Mouse (Mus musculus) leukemia stem cell, adult 10-12 weeks (primary cell): ENCODE data around the gene Slc39a3. TPM values are rescaled to one million over a fixed set of nuclear protein-coding genes. Genes with fewer than 3 reads are reported as not detected.

Source experiments
- polyA plus RNA-seq: library from polyadenylated mRNA; stranded (reverse); fragments of >175 nt; gene quantifications from 2 replicates; pipeline ENCODE4 v1.2.3, GENCODE M21; 2012; ENCODE audit warnings: low replicate concordance

Slc39a3 gene
- polyA plus RNA-seq, result 13.0 and 21.1 TPM in 2 replicates

GRCm38 (mm10) chr10:81036988-81037580 lies at the start of gene Slc39a3:
Gene Slc39a3, minus strand, starts transcription at chr10:81037426.

GRCm38 (mm10) chr10:81069836-81070235 lies 32.6 kb upstream of the Slc39a3 start, which contains the start of gene Thop1:
Gene Thop1, plus strand, starts transcription at chr10:81070035.

GRCm38 (mm10) chr10:81059603-81060543 lies 22.6 kb upstream of the Slc39a3 start, which contains the start of gene Sgta:
Gene Sgta, minus strand, starts transcription at chr10:81060181.

GRCm38 (mm10) chr10:81025639-81026275 lies 11.5 kb downstream of the Slc39a3 start, which contains the start of gene Diras1:
Gene Diras1, minus strand, starts transcription at chr10:81025662.

GRCm38 (mm10) chr10:81014393-81015384 lies 22.5 kb downstream of the Slc39a3 start, which contains the start of gene Gng7:
Gene Gng7, minus strand, starts transcription at chr10:81014945.

Other genes starting within 250 kb of the Slc39a3 start
- gene Sf3a2, start 239.2 kb downstream of the Slc39a3 start, polyA plus RNA-seq, result 1,203 and 1,963 TPM in 2 replicates
- 158 and 168 TPM in 2 replicates for gene Plekhj1, start 238.8 kb downstream of the Slc39a3 start, polyA plus RNA-seq
- 1.6 and 3.6 TPM in 2 replicates for gene Amh, start 232.2 kb downstream of the Slc39a3 start, polyA plus RNA-seq
- gene Jsrp1, start 223.9 kb downstream of the Slc39a3 start, polyA plus RNA-seq, result not detected in 2 replicates
- 1,955 and 2,032 TPM in 2 replicates for gene Oaz1, start 210.8 kb downstream of the Slc39a3 start, polyA plus RNA-seq
- gene Lingo3, start 193.4 kb downstream of the Slc39a3 start, polyA plus RNA-seq, result 0.27 and 0.65 TPM in 2 replicates
- 82.8 and 101 TPM in 2 replicates for gene Lsm7, start 182.2 kb downstream of the Slc39a3 start, polyA plus RNA-seq
- gene Sppl2b, start 182.2 kb downstream of the Slc39a3 start, polyA plus RNA-seq, result 289 and 463 TPM in 2 replicates
- gene Tmprss9, start 165.6 kb downstream of the Slc39a3 start, polyA plus RNA-seq, result 0.36 and 1.6 TPM in 2 replicates
- gene Timm13, start 136.5 kb downstream of the Slc39a3 start, polyA plus RNA-seq, result 135 and 264 TPM in 2 replicates
- gene Lmnb2, start 119.2 kb downstream of the Slc39a3 start, polyA plus RNA-seq, result 5.7 and 6.6 TPM in 2 replicates
- gene Gadd45b, start 107.4 kb downstream of the Slc39a3 start, polyA plus RNA-seq, result 5.7 and 9.6 TPM in 2 replicates
- gene Gng7, start 22.5 kb downstream of the Slc39a3 start, polyA plus RNA-seq, result 0.27 and 0.35 TPM in 2 replicates
- not detected in 2 replicates for gene Diras1, start 11.8 kb downstream of the Slc39a3 start, polyA plus RNA-seq
- 204 and 220 TPM in 2 replicates for gene Sgta, start 22.8 kb upstream of the Slc39a3 start, polyA plus RNA-seq
- gene Thop1, start 32.6 kb upstream of the Slc39a3 start, polyA plus RNA-seq, result 162 and 193 TPM in 2 replicates
- gene Creb3l3, start 61.4 kb upstream of the Slc39a3 start, polyA plus RNA-seq, result 0.35 TPM in 1 of 2 replicates, not detected in the other
- gene Map2k2, start 68.5 kb upstream of the Slc39a3 start, polyA plus RNA-seq, result 498 and 833 TPM in 2 replicates
- 295 and 321 TPM in 2 replicates for gene Zbtb7a, start 97.8 kb upstream of the Slc39a3 start, polyA plus RNA-seq
- gene Pias4, start 130.5 kb upstream of the Slc39a3 start, polyA plus RNA-seq, result 90.2 and 186 TPM in 2 replicates
- 344 and 2,489 TPM in 2 replicates for gene Eef2, start 139.2 kb upstream of the Slc39a3 start, polyA plus RNA-seq
- 53.3 and 169 TPM in 2 replicates for gene Dapk3, start 145.6 kb upstream of the Slc39a3 start, polyA plus RNA-seq
- gene 4930442H23Rik, start 146.4 kb upstream of the Slc39a3 start, polyA plus RNA-seq, result not detected in 2 replicates
- gene Nmrk2, start 164.6 kb upstream of the Slc39a3 start, polyA plus RNA-seq, result not detected in 2 replicates
- 0.09 and 0.16 TPM in 2 replicates for gene Atcay, start 193.4 kb upstream of the Slc39a3 start, polyA plus RNA-seq
- 1.6 and 1.7 TPM in 2 replicates for gene Zfr2, start 195.7 kb upstream of the Slc39a3 start, polyA plus RNA-seq
- gene Matk, start 215.5 kb upstream of the Slc39a3 start, polyA plus RNA-seq, result 4.8 and 18.9 TPM in 2 replicates
- 351 and 433 TPM in 2 replicates for gene Mrpl54, start 229.5 kb upstream of the Slc39a3 start, polyA plus RNA-seq
- gene Apba3, start 229.5 kb upstream of the Slc39a3 start, polyA plus RNA-seq, result 147 and 155 TPM in 2 replicates